Mouse (Mus musculus) neural tube, embryonic 11.5 days (tissue): ENCODE measurements around the gene Dennd5b. TPM values are rescaled to one million over a fixed set of nuclear protein-coding genes. Genes with fewer than 3 reads are reported as not detected.

Experiments
- ATAC-seq: fragments of 200-750 bp; cut with Nextera tagmentation; 2 replicates; pipeline ENCODE4 v1.8.0; 2017; ENCODE audit warnings: moderate number of reproducible peaks, mild to moderate bottlenecking, moderate TSS enrichment, moderate library complexity; ENCODE audit not compliant: insufficient read depth, low FRiP score, low TSS enrichment
- DNase-seq: peaks from one replicate; pipeline ENCODE4 v3.0.0-alpha.2; 2015; ENCODE audit warnings: low spot score
- H3K27ac ChIP-seq: fragments of 300-500 bp; sonication (generic); 2 replicates; pipeline ENCODE4 v1.5.1; 2014; ENCODE audit warnings: low read depth, mild to moderate bottlenecking, low read length
- H3K27me3 ChIP-seq: fragments of 300-500 bp; sonication (generic); 2 replicates; pipeline ENCODE4 v1.6.1; 2014; ENCODE audit warnings: mild to moderate bottlenecking, low read length, mixed read lengths; ENCODE audit not compliant: control insufficient read depth, insufficient read depth
- H3K36me3 ChIP-seq: fragments of 300-500 bp; sonication (generic); 2 replicates; pipeline ENCODE4 v1.6.1; 2014; ENCODE audit warnings: mild to moderate bottlenecking, low read length, moderate library complexity, mixed read lengths; ENCODE audit not compliant: control insufficient read depth, insufficient read depth
- H3K4me1 ChIP-seq: fragments of 300-500 bp; sonication (generic); 2 replicates; pipeline ENCODE4 v1.6.1; 2014; ENCODE audit warnings: low read length, mixed read lengths; ENCODE audit not compliant: control insufficient read depth, insufficient read depth
- H3K4me2 ChIP-seq: fragments of 300-500 bp; sonication (generic); 2 replicates; pipeline ENCODE4 v1.6.1; 2014; ENCODE audit warnings: low read depth, mild to moderate bottlenecking, moderate library complexity
- H3K4me3 ChIP-seq: fragments of 300-500 bp; sonication (generic); 2 replicates; pipeline ENCODE4 v1.5.1; 2014; ENCODE audit warnings: low read depth, low read length
- H3K9ac ChIP-seq: fragments of 300-500 bp; sonication (generic); 2 replicates; pipeline ENCODE4 v1.6.1; 2014; ENCODE audit warnings: mild to moderate bottlenecking, low read length
- H3K9me3 ChIP-seq: fragments of 300-500 bp; sonication (generic); 2 replicates; pipeline ENCODE4 v1.6.1; 2016; ENCODE audit warnings: low read length; ENCODE audit not compliant: control insufficient read depth
- WGBS: fragments of 180-500 bp; shearing (Covaris S2); extraction: QIAGEN DNeasy Blood & Tissue Kit; methylation state at CpG from one replicate; pipeline ENCODE4 v1.1.7; 2014; 5-methylcytosine and 5-hydroxymethylcytosine counted together
- polyA plus RNA-seq: library from polyadenylated mRNA; unstranded; fragments of >200 nt; fragmentation: Nextera tagmentation; extraction: Ambion mirVana; gene quantifications from 2 replicates; pipeline ENCODE4 v1.2.1, GENCODE M21; 2014

Gene Dennd5b
- polyA plus RNA-seq, 1 experiment from 2014 or later, result 14.6 TPM

DNA sequence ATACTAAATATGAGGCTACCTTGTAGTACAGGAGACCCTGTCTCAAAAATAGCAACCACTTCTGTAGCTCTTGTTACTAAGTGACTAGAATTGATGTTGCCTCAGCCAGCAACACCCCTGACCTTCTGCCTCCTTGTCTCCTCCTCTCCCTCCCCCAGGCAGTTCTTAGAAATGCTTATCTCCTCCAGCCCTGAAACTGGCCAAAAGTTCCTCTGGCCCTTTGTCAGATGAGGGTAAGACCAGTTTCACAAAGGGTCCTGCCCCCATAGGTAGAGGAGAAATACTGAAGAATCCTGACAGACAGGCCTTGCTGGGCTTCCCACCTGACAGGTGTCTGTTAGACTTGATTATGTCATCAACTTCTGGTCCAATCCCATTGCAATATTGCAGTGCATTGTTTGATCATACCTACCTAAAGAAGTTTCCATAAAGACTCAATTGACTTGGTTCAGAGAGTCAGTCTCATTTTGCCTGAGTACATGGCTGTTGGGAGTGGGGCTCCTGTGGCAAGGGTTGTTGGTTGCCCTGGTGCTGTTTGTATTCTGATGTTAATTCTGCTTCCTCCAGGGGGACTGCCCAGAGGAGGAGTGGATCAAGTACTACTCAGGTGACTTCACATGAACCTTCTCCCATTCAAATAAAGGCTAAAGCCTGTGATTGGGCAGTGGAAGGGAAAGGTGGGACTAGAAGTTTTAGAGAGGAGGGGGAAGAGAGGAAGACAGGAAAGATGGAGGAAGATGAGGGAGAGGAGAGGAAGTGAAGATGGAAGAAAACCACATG lies 145.6 kb downstream of the Dennd5b start:
- no peak for ATAC-seq
- Histone ChIP-seq H3K27ac (no peak overlapping the region), H3K9me3 (no peaks in the 10 kb centered on the region), H3K27me3 (no peaks in the 10 kb centered on the region), H3K36me3 (no peaks in the 10 kb centered on the region), H3K4me1 (no peaks in the 10 kb centered on the region), H3K4me3 (no peak overlapping the region), H3K4me2 (no peak overlapping the region), H3K9ac (no peak overlapping the region)
- no peak for DNase-seq

DNA sequence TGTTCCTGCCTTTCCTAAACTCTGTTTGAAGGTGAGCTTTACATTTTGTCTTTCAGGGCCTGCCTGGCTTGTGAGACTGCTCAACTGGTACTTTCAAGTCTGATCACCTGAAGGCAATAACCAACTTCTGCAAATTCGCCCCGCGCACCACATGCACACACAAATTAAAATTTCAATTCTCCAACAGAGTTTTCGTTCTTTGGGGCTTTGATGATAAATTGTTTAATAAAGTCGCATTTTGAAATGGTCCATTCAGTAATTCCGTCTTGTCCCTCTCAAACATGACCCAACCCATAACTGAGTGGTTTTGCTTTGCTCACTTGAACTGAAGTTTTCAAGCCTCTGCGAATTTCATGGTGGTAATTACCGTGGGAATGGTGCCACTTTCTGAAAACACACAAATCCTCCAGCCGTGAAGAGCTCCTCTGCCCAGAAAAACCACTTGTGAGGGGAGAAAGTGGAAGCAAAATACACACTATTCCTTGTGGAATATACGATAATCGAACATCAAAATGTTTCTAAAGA lies 154.5 kb downstream of the Dennd5b start:
- Histone ChIP-seq H3K4me3 (peak overlapping the region; percentile 97), H3K27me3 (no peaks in the 10 kb centered on the region), H3K27ac (no peak overlapping the region), H3K4me1 (peaks cover 7% of the 10 kb centered on the region; the same call in 1 of the 2 replicates), H3K9ac (peak overlapping the region; percentile 99), H3K36me3 (no peaks in the 10 kb centered on the region), H3K9me3 (no peaks in the 10 kb centered on the region), H3K4me2 (peak overlapping the region; percentile 57)
- no peak for ATAC-seq
- peak; percentile 25 for DNase-seq
- WGBS, result 26% methylated on average over 11 of the region's 11 CpGs

DNA sequence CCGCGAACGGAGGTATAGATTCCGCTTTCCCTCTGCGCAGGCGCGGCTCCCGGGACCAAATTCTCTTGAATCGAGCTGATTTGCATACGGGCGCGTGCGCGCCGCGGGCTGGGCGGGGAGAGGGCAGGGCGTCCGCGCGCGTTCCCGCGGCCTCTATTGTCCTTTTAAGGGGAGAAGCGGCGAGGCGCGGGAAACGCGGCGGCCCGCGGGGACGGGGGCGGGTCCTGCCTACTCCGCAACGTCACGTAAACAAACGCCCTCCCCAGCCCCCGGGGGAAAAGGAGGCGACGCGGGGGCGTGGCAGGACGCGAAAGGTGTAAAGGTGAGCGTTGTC lies 155.1 kb downstream of the Dennd5b start, which contains the start of gene Sinhcaf:
Gene Sinhcaf (minus strand): TSS at position 59 of the 334 bp plus-strand sequence.
- Histone ChIP-seq H3K9ac (peak within 1 kb of the TSS; percentile 99), H3K27me3 (no peaks in the 10 kb centered on the region), H3K27ac (peak within 1 kb of the TSS; percentile 91), H3K4me3 (peak within 1 kb of the TSS; percentile 97), H3K4me1 (peaks cover 11% of the 10 kb centered on the region; the same call in 1 of the 2 replicates), H3K4me2 (peak within 1 kb of the TSS; percentile 62), H3K9me3 (no peaks in the 10 kb centered on the region), H3K36me3 (no peaks in the 10 kb centered on the region)
- DNase-seq (peak; percentile 100), ATAC-seq (peak; percentile 79)
- 0% methylated on average over 40 of the region's 47 CpGs for WGBS

DNA sequence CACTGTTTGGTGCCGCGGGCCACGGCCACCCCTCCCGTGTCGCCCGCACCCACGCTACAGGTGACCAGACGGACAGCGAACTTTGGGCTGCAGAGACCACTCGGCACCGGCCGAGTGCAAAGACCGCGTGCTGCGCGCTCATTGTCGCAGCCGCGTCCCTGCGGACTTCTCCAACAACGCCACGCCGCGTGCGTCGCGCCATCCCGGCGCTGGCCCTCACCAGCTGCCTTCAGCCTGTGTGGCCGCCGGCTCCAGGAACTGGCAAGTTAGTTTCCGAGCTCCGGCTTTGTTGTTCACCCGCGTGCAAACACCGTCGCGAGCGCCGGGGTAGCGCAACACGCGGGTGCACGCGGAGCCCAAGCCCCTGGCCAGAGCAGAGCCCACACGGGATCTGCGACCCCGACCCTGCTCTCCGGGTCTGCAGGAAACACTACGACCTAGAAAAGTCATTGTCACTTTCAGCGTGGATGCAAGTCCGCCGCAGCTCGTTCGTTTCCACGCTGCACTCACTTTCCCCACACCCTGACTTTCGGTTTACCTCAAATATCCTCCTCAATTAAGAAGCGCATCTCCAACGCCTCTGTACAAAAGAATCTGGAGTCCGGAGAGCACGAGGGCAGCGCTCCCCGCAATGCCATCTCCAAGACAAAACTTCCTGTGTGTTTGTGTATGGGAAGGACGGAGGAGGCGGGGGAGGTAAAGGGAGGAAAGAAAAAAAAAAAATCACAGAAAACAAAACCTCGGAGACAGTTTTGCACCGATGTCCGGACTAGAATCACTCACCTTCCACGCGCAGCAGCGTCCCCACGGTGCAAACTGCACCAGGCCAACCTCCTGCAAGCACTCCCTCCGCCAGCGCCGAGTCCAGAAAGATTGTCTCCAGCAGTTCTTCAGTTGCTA lies 155.7 kb downstream of the Dennd5b start:
- ATAC-seq (peak; percentile 32), DNase-seq (peak; percentile 74)
- peak overlapping the region; percentile 97 for H3K4me3 ChIP-seq
- H3K27ac ChIP-seq, result peak overlapping the region; percentile 91
- peak overlapping the region; percentile 99 for H3K9ac ChIP-seq
- peak overlapping the region; percentile 62 for H3K4me2 ChIP-seq
- WGBS, result under 1% methylated on average over 72 of the region's 75 CpGs
- H3K27me3 ChIP-seq, result no peaks in the 10 kb centered on the region
- H3K36me3 ChIP-seq, result no peaks in the 10 kb centered on the region
- no peaks in the 10 kb centered on the region for H3K9me3 ChIP-seq
- peaks cover 11% of the 10 kb centered on the region; the same call in 1 of the 2 replicates for H3K4me1 ChIP-seq

DNA sequence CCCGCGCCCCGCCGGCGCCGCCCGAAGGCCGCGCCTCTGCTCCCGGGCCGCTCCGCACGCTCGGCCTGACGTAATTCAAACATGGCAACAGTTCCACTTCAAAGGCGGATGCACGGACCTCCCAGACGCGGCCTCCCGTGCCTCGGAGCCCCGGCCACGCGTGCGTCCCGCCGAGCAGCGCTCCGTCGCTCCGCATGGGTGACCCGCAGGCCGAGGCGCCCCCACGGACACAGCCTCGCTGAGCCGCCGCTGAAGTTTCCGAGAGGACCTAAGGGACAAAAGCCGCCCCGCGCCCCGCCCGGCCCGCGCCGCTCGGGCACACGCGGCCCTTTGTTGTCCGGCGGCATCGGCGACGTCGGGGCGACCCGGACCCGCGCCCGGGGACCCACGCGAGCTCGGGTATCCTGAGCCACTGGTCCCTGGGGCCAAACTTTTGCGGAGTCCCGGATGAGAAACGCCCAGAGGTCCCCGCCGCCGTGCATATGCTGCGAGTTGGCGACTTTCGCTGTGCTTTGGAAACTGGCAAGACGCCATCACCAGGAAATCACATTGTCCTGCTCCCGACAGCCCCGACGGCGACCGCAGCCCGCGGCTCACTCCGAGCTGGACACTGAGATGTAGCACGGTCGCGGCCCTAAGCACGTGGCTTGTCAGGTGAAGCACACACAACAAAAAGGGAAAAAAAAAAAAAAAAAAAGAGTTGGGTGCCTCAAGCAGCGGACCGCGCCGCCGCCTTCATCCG lies 156.5 kb downstream of the Dennd5b start:
- no peaks in the 10 kb centered on the region for H3K27me3 ChIP-seq

DNA sequence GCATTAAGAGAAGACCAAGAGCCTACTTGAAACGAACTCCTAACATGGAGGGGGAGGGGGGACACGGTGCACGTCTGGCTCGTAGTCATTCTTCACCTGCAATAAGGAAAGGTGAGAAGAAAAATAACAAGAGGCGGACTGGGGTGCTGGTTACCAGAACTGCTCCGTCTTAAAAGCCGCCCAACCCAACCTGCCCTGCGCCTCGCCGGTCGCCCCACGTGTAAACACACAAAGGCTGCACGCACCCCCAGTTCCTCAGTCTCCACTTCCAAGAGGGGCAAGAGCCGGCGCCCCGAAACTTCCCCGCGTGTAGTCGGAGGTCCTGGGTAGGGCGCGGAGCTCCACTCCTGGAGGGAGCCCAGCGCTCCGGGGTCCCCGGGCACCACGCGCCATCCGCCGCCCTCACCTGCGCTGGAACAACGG lies 157.1 kb downstream of the Dennd5b start:
- no peak for ATAC-seq
- Histone ChIP-seq H3K36me3 (no peaks in the 10 kb centered on the region), H3K27ac (peak overlapping the region; percentile 91), H3K9me3 (no peaks in the 10 kb centered on the region), H3K4me3 (peak overlapping the region; percentile 97), H3K4me1 (peaks cover 11% of the 10 kb centered on the region; the same call in 1 of the 2 replicates), H3K27me3 (no peaks in the 10 kb centered on the region), H3K9ac (peak overlapping the region; percentile 99), H3K4me2 (peak overlapping the region; percentile 62)
- no peak for DNase-seq
- under 1% methylated on average over 30 of the region's 30 CpGs for WGBS

More for the DNA sequence above, 156.5 kb downstream of the Dennd5b start:
- H3K9ac ChIP-seq, result peak overlapping the region; percentile 99
- peak; percentile 80 for DNase-seq
- H3K4me1 ChIP-seq, result peaks cover 11% of the 10 kb centered on the region; the same call in 1 of the 2 replicates
- no peaks in the 10 kb centered on the region for H3K9me3 ChIP-seq
- no peaks in the 10 kb centered on the region for H3K36me3 ChIP-seq
- ATAC-seq, result peak; percentile 63
- H3K27ac ChIP-seq, result peak overlapping the region; percentile 91
- under 1% methylated on average over 76 of the region's 92 CpGs for WGBS
- H3K4me2 ChIP-seq, result peak overlapping the region; percentile 62
- peak overlapping the region; percentile 97 for H3K4me3 ChIP-seq

DNA sequence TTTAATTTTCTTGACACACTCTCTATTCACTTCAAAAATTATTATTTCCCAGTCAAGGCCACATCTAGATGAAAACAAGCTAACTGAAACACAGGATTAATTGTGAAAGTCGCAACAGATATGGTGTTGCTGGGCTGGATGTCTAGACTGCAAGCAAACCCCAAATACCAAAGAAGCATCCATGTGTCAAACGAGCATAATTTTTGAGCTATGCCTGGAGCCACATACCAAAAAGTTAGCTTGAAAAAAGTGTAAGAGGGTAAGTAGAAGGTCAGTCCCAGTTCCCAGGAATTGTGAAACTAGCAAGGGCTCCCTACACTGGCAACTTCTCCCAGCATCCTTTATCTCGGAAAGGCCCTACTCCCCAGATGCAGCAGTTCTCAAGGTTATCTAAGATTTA lies 157.8 kb downstream of the Dennd5b start:
- ATAC-seq (no peak), DNase-seq (no peak)
- Histone ChIP-seq H3K27me3 (no peaks in the 10 kb centered on the region), H3K9me3 (no peaks in the 10 kb centered on the region), H3K4me3 (peak overlapping the region; percentile 97), H3K4me1 (peaks cover 11% of the 10 kb centered on the region; the same call in 1 of the 2 replicates), H3K36me3 (no peaks in the 10 kb centered on the region), H3K4me2 (peak overlapping the region; percentile 62), H3K27ac (no peak overlapping the region), H3K9ac (peak overlapping the region; percentile 99)
- WGBS, result 22% methylated on average over 3 of the region's 3 CpGs

DNA sequence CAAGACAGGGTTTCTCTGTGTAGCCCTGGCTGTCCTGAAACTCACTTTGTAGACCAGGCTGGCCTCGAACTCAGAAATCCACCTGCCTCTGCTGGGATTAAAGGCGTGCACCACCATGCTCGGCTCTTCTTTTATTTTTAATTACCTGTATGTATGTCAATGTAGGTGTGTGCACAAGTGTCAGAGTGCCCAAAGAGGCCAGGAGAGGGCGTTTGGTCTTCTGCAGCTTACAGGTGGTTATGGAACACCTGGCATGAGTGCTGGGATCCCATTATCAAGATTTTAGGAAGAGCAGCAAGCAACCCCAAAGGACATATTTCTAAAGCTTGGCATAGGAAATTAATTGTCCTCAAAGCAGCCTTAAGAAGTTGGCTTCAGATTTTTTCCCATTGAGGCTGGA lies 159.1 kb downstream of the Dennd5b start:
- H3K9me3 ChIP-seq, result no peaks in the 10 kb centered on the region
- no peak for ATAC-seq

More for the DNA sequence above, 159.1 kb downstream of the Dennd5b start:
- Histone ChIP-seq H3K36me3 (no peaks in the 10 kb centered on the region), H3K27me3 (no peaks in the 10 kb centered on the region), H3K9ac (no peak overlapping the region), H3K4me3 (no peak overlapping the region), H3K27ac (no peak overlapping the region), H3K4me2 (no peak overlapping the region), H3K4me1 (peaks cover 11% of the 10 kb centered on the region; the same call in 1 of the 2 replicates)
- 73% methylated on average over 4 of the region's 4 CpGs for WGBS
- no peak for DNase-seq
